Mouse (Mus musculus) embryonic facial prominence, embryonic 15.5 days (tissue): ENCODE measurements around the gene Col26a1. TPM values are rescaled to one million over a fixed set of nuclear protein-coding genes. Genes with fewer than 3 reads are reported as not detected.

Experiments used
- ATAC-seq: fragments of 200-750 bp; cut with Nextera tagmentation; 2 replicates; pipeline ENCODE4 v1.8.0; 2017; ENCODE audit warnings: low read depth, moderate TSS enrichment; ENCODE audit not compliant: insufficient number of reproducible peaks, low FRiP score, low TSS enrichment
- H3K27ac ChIP-seq: fragments of 300-500 bp; sonication (generic); replicated peaks from 2 replicates; pipeline ENCODE4 v1.5.1; 2015; ENCODE audit warnings: mild to moderate bottlenecking, inconsistent platforms
- H3K27me3 ChIP-seq: fragments of 300-500 bp; sonication (generic); 2 replicates; pipeline ENCODE4 v1.6.1; 2015; ENCODE audit warnings: inconsistent platforms
- H3K36me3 ChIP-seq: fragments of 300-500 bp; sonication (generic); 2 replicates; pipeline ENCODE4 v1.6.1; 2015; ENCODE audit warnings: mild to moderate bottlenecking, inconsistent platforms
- H3K4me1 ChIP-seq: fragments of 300-500 bp; sonication (generic); 2 replicates; pipeline ENCODE4 v1.6.1; 2015; ENCODE audit warnings: inconsistent platforms
- H3K4me2 ChIP-seq: fragments of 300-500 bp; sonication (generic); replicated peaks from 2 replicates; pipeline ENCODE4 v1.6.1; 2015; ENCODE audit warnings: mild to moderate bottlenecking, inconsistent platforms
- H3K4me3 ChIP-seq: fragments of 300-500 bp; sonication (generic); replicated peaks from 2 replicates; pipeline ENCODE4 v1.5.1; 2015; ENCODE audit warnings: mild to moderate bottlenecking, inconsistent platforms
- H3K9ac ChIP-seq: fragments of 300-500 bp; sonication (generic); 2 replicates; pipeline ENCODE4 v1.6.1; 2015; ENCODE audit warnings: inconsistent platforms
- H3K9me3 ChIP-seq: fragments of 300-500 bp; sonication (generic); replicated peaks from 2 replicates; pipeline ENCODE4 v1.6.1; 2016; ENCODE audit warnings: inconsistent platforms
- WGBS: fragments of 180-500 bp; shearing (Covaris S2); methylation state at CpG from one replicate; pipeline ENCODE4 v1.1.7; 2015; 5-methylcytosine and 5-hydroxymethylcytosine counted together
- polyA plus RNA-seq: library from polyadenylated mRNA; unstranded; fragments of >200 nt; fragmentation: Nextera tagmentation; extraction: Ambion mirVana; gene quantifications from 2 replicates; pipeline ENCODE4 v1.2.1, GENCODE M21; 2015

Gene Col26a1
- polyA plus RNA-seq, 1 experiment from 2014 or later = 247 TPM

DNA sequence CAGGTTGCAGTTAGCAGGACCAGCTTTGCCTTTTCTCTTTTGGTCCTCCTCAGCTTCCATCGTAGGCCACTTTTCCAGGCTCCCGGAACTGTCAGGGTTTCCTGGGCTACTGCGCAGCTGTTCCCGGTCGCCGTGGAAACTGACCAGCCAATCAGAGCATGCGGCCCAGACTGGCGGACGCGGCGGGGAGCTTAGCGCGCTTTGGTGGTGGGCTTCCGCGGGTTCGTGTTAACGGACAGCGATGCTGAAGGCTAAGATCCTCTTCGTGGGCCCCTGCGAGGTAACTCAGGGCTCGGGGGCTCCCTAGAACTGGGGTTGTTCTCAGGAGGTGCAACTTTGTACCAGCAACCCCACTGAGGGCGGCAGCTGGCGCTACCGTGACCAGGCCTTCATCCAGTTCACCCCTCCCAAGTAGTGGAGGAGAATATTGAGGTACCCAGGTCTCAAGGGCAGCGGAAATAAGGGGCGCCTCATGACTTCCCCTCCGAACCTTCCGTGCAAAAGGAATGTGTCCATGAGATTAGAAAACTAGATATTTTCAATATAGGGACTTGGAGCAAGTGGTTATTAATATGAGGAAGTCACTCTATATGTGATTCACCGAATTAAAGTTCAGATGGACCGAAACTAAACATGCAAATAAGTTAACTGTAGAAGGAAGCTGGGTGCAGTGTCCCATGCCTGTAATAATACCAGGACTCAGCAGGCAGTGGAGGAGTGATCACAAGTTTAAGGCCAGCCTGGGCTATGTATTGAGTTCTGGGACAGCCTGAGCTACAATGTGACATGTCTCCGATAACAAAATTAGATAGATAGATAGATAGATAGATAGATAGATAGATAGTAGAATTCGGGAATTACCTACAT is 25.2 kb upstream of the Col26a1 start, which contains the start of gene Ift22:
Gene Ift22 (plus strand): TSS at position 160 of the 867 bp plus-strand sequence.
- Histone ChIP-seq H3K4me2 (peak within 1 kb of the TSS; percentile 63), H3K36me3 (peaks cover 22% of the 10 kb centered on the region), H3K27ac (no peak within 1 kb of the TSS), H3K9ac (peak within 1 kb of the TSS; percentile 62), H3K9me3 (no peaks in the 10 kb centered on the region), H3K4me1 (peaks cover 14% of the 10 kb centered on the region; the same call in 1 of the 2 replicates), H3K27me3 (no peaks in the 10 kb centered on the region), H3K4me3 (peak within 1 kb of the TSS; percentile 77)
- 8% methylated on average over 32 of the region's 32 CpGs for WGBS
- peak; percentile 92 for ATAC-seq

DNA sequence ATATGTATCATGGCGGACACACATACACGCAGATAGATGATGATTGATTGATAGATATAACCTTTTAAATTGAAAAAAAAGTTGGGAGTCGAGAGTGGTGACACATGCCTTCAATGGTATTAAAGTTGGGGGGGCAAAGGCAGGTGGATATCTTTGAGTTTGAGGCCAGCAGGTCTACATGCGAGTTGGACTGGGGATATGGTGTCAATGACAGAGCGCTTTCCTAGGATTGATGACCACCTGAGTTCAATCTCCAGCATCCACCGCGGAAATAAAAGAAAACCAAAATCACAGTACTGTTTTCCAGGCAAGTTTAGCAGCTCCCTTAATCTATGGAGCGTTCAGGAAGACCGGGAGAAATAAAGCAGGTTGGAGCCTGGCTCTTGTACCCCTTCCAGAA is 24.6 kb upstream of the Col26a1 start:
- Histone ChIP-seq H3K9ac (peak overlapping the region; percentile 62; the same call in 1 of the 2 replicates), H3K4me1 (peaks cover 14% of the 10 kb centered on the region; the same call in 1 of the 2 replicates), H3K27ac (no peak overlapping the region), H3K4me2 (peak overlapping the region; percentile 63), H3K4me3 (peak overlapping the region; percentile 77), H3K9me3 (no peaks in the 10 kb centered on the region), H3K36me3 (peaks cover 15% of the 10 kb centered on the region), H3K27me3 (no peaks in the 10 kb centered on the region)
- WGBS = 43% methylated on average over 9 of the region's 9 CpGs
- no peak for ATAC-seq

DNA sequence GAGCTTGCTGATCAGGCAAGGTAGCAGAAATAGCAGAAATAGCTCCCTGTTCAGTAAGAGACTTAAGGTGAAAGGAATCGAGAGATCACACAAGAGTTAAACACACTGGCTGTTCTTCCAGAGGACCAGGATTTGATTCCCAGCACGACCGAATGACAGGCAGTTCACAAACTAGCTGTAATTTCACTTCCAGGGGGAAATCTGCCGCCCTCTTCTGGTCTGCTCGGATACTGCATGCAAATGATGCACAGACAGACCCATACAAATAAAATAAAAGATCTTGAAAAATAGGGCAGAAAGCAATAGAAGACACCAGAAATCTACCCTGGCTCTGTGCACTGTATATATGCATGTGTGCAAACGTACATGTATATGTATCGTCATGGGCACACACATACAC is 22.6 kb upstream of the Col26a1 start:
- Histone ChIP-seq H3K4me1 (peaks cover 14% of the 10 kb centered on the region; the same call in 1 of the 2 replicates), H3K9me3 (no peaks in the 10 kb centered on the region), H3K27ac (no peak overlapping the region), H3K9ac (no peak overlapping the region), H3K27me3 (no peaks in the 10 kb centered on the region), H3K4me2 (no peak overlapping the region), H3K36me3 (peaks cover 2% of the 10 kb centered on the region; the same call in 1 of the 2 replicates), H3K4me3 (no peak overlapping the region)
- WGBS = 49% methylated on average over 7 of the region's 7 CpGs
- no peak for ATAC-seq

DNA sequence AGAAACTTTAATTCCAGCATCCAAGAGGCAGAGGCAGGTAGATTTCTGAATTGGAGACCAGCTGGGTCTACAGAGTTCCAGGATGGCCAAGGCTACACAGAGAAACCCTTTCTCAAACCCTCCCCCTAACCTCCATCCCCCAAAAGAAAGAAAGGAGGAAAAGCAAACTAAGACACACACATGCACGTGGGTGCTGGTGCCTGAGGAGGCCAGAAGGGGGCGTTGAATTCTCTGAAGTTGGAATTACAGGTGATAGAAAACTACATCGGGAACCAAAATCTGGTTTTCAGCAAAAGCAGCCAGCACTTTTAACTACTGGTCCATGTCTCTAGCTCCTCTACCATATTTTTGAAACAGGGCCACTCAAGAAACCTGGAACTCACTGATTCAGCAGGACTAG is 21.6 kb upstream of the Col26a1 start:
- H3K4me1 ChIP-seq = peaks cover 14% of the 10 kb centered on the region; the same call in 1 of the 2 replicates
- no peak overlapping the region for H3K27ac ChIP-seq
- H3K9ac ChIP-seq = no peak overlapping the region
- H3K27me3 ChIP-seq = no peaks in the 10 kb centered on the region
- H3K4me3 ChIP-seq = no peak overlapping the region
- no peak overlapping the region for H3K4me2 ChIP-seq
- 52% methylated on average over 3 of the region's 3 CpGs for WGBS
- H3K9me3 ChIP-seq = no peaks in the 10 kb centered on the region
- no peak for ATAC-seq
- H3K36me3 ChIP-seq = no peaks in the 10 kb centered on the region

DNA sequence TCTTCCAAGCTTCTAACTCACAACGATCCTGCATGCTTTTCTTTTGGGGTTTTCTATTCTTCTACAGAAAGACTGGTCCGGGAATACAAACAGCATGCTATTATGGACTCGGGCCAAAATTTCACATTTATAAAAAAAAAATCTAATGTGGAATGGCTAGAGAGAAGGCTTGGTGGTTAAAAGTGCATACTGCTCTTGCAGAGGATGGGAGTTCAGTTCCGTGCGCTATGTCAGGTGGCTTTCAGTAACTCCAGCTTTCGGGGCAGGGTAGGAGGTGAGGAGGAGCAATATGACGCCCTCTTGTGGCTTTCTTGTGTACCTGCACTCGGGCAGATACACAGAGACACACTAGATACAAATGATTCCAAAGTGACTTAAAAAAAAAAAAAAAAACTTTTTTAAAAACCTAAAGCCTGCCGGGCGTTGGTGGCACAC is 12.5 kb upstream of the Col26a1 start:
- H3K4me3 ChIP-seq = no peak overlapping the region
- no peaks in the 10 kb centered on the region for H3K27me3 ChIP-seq
- 33% methylated on average over 10 of the region's 10 CpGs for WGBS
- 0 out of 2 replicates have a peak, but pooled peaks cover 11% of the 10 kb centered on the region for H3K4me1 ChIP-seq
- no peaks in the 10 kb centered on the region for H3K36me3 ChIP-seq
- peak overlapping the region; percentile 41 for H3K4me2 ChIP-seq
- H3K27ac ChIP-seq = peak overlapping the region; percentile 83
- H3K9me3 ChIP-seq = no peaks in the 10 kb centered on the region
- ATAC-seq = peak; percentile 74
- H3K9ac ChIP-seq = no peak overlapping the region

DNA sequence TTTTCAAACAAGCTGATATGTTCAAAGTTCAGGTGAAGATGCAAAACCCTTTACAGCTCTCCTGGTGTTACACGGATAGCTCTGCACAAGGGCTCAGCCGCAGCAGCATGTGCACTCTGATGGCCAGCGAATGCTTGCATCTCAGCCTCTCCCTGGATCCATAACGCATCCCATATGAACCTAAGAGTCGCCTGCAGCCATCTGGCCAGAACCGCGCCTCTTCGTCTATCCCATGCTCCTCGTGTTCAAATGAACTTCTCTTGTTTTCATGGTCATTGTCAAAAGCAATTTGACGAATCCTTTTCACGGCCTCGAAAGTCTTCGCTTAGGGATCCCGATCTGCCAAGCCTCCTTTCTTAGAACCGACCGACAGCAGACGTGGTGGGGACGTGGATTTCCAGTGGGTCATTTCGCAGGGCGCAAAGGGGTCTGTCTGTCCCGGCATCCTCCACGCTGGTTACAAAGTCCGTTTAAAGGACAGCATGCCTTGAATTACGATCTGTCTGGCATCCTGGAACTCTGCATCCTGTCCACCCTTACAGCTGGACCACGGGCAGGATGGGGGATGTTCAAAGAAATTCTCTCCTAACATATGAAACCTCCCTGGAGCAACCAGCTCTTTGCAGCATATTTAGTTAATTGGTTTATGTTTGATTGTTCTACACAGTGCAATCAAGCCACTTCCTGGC is 12.0 kb upstream of the Col26a1 start:
- peak; percentile 69 for ATAC-seq
- H3K9me3 ChIP-seq = no peaks in the 10 kb centered on the region
- H3K4me3 ChIP-seq = 0 out of 2 replicates have a peak overlapping the region, but pooled peaks have one; percentile 3
- H3K4me1 ChIP-seq = 0 out of 2 replicates have a peak, but pooled peaks cover 11% of the 10 kb centered on the region
- no peaks in the 10 kb centered on the region for H3K36me3 ChIP-seq
- H3K9ac ChIP-seq = no peak overlapping the region
- H3K27ac ChIP-seq = peak overlapping the region; percentile 83
- WGBS = 26% methylated on average over 25 of the region's 25 CpGs
- H3K4me2 ChIP-seq = peak overlapping the region; percentile 41
- no peaks in the 10 kb centered on the region for H3K27me3 ChIP-seq

DNA sequence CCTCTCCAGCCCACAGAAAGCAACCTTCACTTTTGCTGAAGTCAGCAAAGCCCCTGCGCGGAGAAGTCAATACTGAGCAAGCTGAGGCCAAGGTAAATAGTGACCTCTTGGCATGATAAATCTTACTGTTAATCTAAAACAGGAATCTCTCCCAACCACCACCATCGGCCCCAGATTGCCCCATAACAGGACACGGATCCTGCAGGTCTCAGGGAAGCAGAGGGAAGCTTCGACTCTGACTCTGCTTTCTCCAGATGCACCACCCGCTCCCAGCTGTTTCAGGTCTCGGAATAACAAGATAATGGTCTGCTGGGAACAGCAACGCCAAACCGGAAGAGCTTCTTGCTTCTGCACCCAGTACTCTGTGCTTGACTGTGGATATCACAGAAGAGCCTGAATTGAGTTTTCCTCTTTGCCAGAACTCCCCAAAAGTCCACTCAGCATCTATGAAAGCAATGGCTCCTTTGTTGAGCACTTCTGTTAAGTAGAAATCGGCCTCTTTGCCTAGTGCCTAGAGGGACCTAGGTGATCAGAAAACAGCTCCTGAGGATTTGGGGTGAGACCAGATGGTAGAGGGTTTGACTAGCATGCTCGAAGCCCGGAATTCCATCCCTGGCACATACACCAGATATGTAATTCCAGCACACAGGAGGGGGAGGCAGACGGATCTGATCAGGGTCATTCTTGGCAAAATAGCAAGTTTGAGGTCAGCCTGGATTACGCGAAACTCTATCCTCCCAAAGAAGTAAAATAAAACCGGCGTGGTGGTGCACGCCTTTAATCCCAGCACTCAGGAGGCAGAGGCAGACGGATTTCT is 5.7 kb upstream of the Col26a1 start:
- no peaks in the 10 kb centered on the region for H3K27me3 ChIP-seq
- H3K27ac ChIP-seq = peak overlapping the region; percentile 75
- no peak overlapping the region for H3K4me2 ChIP-seq

DNA sequence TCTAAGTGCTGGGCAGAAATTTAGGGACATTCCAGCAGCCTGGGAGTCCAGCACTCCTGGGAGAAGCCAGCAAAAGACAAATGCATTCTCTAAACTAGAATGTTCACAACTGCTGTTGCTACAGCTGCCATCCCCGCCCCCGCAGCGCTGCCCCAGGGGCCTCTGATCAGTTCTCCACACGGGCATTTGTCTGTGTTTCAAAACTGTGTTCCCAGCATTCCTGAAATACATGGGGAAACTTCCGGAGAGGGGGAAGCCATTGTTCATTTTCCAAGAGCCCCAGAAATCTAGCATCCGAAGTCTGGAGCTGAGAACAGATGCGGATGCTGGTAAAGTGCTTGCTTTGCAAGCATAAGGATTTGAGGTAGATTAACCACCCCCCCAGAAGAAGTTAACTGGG is 3.9 kb upstream of the Col26a1 start:
- peaks cover 36% of the 10 kb centered on the region for H3K4me1 ChIP-seq
- no peak for ATAC-seq
- H3K27ac ChIP-seq = peak overlapping the region; percentile 85
- 15% methylated on average over 7 of the region's 7 CpGs for WGBS
- H3K4me3 ChIP-seq = no peak overlapping the region
- peaks cover 3% of the 10 kb centered on the region; the same call in 1 of the 2 replicates for H3K27me3 ChIP-seq
- H3K9me3 ChIP-seq = no peaks in the 10 kb centered on the region
- H3K4me2 ChIP-seq = no peak overlapping the region; the same call in 1 of the 2 replicates
- H3K36me3 ChIP-seq = no peaks in the 10 kb centered on the region
- H3K9ac ChIP-seq = no peak overlapping the region

More for the DNA sequence above, 5.7 kb upstream of the Col26a1 start:
- no peak overlapping the region for H3K4me3 ChIP-seq
- ATAC-seq = no peak
- H3K36me3 ChIP-seq = no peaks in the 10 kb centered on the region
- 38% methylated on average over 19 of the region's 19 CpGs for WGBS
- H3K9ac ChIP-seq = no peak overlapping the region
- H3K9me3 ChIP-seq = no peaks in the 10 kb centered on the region
- peaks cover 23% of the 10 kb centered on the region for H3K4me1 ChIP-seq

DNA sequence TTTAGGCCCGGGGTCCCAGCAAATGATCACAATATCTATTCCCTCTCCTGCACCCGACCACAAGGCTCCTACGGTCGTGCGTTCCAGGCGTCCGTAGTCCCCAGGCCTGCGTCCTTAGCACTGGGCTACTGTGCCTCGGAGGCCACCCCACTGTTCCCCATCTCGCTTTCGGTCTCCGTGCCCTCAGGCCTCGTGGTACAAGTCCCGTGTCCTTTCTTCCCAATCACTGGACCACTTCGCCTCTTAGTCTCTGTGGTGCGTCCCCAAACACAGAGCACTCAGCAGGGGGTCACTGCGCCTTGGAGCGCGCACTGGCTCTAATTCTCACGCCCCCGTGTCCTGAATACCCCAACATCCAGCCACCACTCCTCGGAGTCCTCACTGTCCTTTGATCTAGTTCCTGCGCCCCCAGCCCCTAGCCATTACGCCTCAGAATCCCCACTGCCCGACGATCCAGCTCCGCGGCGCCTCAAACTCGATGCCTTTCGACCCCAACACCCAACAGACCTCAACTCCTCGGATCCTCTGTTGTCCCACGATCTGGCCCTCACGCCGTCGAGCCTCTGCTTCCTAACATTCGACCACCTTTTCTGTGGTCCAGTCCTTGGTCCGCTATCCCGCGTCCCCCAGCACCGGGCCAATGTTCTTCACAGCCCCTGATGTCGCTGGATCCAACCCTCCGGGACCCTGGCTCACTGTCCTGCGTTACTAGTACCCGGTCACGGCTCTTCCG is 788 bp downstream of the Col26a1 start:
- H3K9me3 ChIP-seq = no peaks in the 10 kb centered on the region
- H3K4me3 ChIP-seq = peak overlapping the region; percentile 79
- H3K4me2 ChIP-seq = peak overlapping the region; percentile 73
- peak overlapping the region; percentile 83 for H3K9ac ChIP-seq
- WGBS = 1% methylated on average over 47 of the region's 47 CpGs
- H3K4me1 ChIP-seq = peaks cover 44% of the 10 kb centered on the region
- H3K36me3 ChIP-seq = 0 out of 2 replicates have a peak, but pooled peaks cover 7% of the 10 kb centered on the region
- H3K27ac ChIP-seq = peak overlapping the region; percentile 91
- 0 out of 2 replicates have a peak, but pooled peaks have one; percentile 20 for ATAC-seq
- peaks cover 3% of the 10 kb centered on the region; the same call in 1 of the 2 replicates for H3K27me3 ChIP-seq
